Mouse (Mus musculus) limb, embryonic 14.5 days (tissue): ENCODE measurements around the gene Eng. TPM values are rescaled to one million over a fixed set of nuclear protein-coding genes. Genes with fewer than 3 reads are reported as not detected.

ENCODE experiments used
- ATAC-seq: fragments of 200-750 bp; cut with Nextera tagmentation; 2 replicates; pipeline ENCODE4 v1.8.0; 2017; ENCODE audit warnings: low read depth, moderate number of reproducible peaks, moderate TSS enrichment; ENCODE audit not compliant: low FRiP score
- DNase-seq: peaks from one replicate; pipeline ENCODE4 v3.0.0-alpha.2; 2015; ENCODE audit warnings: low spot score
- H3K27ac ChIP-seq: fragments of 300-500 bp; sonication (generic); replicated peaks from 2 replicates; pipeline ENCODE4 v1.5.1; 2014; ENCODE audit warnings: low read depth, mild to moderate bottlenecking, low read length, moderate library complexity, mixed read lengths
- H3K27me3 ChIP-seq: fragments of 300-500 bp; sonication (generic); 2 replicates; pipeline ENCODE4 v1.6.1; 2014; ENCODE audit warnings: low read length, mixed read lengths; ENCODE audit not compliant: control insufficient read depth, insufficient read depth
- H3K36me3 ChIP-seq: fragments of 300-500 bp; sonication (generic); 2 replicates; pipeline ENCODE4 v1.6.1; 2014; ENCODE audit warnings: mild to moderate bottlenecking, low read length, moderate library complexity, mixed read lengths; ENCODE audit not compliant: control insufficient read depth, insufficient read depth
- H3K4me1 ChIP-seq: fragments of 300-500 bp; sonication (generic); 2 replicates; pipeline ENCODE4 v1.6.1; 2014; ENCODE audit warnings: antibody characterized with exemption, low read length, mixed read lengths; ENCODE audit not compliant: control insufficient read depth, insufficient read depth
- H3K4me2 ChIP-seq: fragments of 300-500 bp; sonication (generic); replicated peaks from 2 replicates; pipeline ENCODE4 v1.6.1; 2014; ENCODE audit warnings: low read depth, mild to moderate bottlenecking, low read length, moderate library complexity; ENCODE audit not compliant: severe bottlenecking
- H3K4me3 ChIP-seq: fragments of 300-500 bp; sonication (generic); replicated peaks from 2 replicates; pipeline ENCODE4 v1.5.1; 2014; ENCODE audit warnings: low read length
- H3K9ac ChIP-seq: fragments of 300-500 bp; sonication (generic); 2 replicates; pipeline ENCODE4 v1.6.1; 2014; ENCODE audit warnings: mild to moderate bottlenecking, low read depth, low read length, moderate library complexity; ENCODE audit not compliant: severe bottlenecking
- H3K9me3 ChIP-seq: fragments of 300-500 bp; sonication (generic); 2 replicates; pipeline ENCODE4 v1.6.1; 2016; ENCODE audit warnings: low read length; ENCODE audit not compliant: control insufficient read depth
- POLR2A ChIP-seq: fragments of 200-500 bp; IDR thresholded peaks from 2 replicates; pipeline ENCODE4 v1.8.0; 2012; ENCODE audit warnings: inconsistent platforms, mild to moderate bottlenecking, moderate library complexity, borderline replicate concordance; ENCODE audit not compliant: insufficient read depth, insufficient read length; ENCODE audit errors: extremely low read depth
- WGBS: fragments of 180-500 bp; shearing (Covaris S2); extraction: QIAGEN DNeasy Blood & Tissue Kit; methylation state at CpG from one replicate; pipeline ENCODE4 v1.1.7; 2014; 5-methylcytosine and 5-hydroxymethylcytosine counted together
- polyA plus RNA-seq, 2 experiments: library from polyadenylated mRNA; depleted of rRNA in 1 of 2; stranded (reverse) in 1 of 2; unstranded in 1 of 2; fragments of >200 nt; fragmentation: Nextera tagmentation in 1 of 2; extraction: Ambion mirVana in 1 of 2; gene quantifications; 2 replicates each; pipeline versions ENCODE4 v1.2.1 to v1.2.3; 2012 to 2014

Eng gene
- polyA plus RNA-seq, 2 experiments, result 49.3 to 61.4 TPM

DNA sequence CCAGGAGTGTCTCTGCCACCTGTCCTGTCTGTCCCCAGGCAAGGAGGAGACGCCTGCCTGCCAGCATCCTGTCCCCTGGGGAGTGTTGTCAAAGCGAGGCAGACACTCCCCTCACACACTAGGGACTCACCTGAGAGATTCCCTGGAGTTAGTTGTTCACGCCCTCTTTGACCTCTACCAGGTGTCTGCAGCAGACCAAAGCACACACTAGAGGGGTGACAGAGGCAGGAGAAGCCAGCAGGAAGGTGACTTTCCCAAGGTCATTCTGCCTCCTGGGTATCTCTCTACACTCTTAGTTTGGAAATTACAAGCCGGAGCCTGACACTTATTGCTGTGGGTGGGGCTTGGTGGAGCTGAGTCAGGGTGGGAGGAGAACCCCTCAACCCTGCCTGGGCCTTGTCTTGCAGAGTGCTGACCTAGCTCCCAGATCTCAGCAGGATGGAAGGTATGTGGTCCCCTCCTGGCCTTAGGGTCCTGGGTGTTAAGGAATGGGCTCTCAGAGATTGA lies 18.3 kb upstream of the Eng start:
- no peaks in the 10 kb centered on the region for H3K27me3 ChIP-seq
- no peak for TF ChIP-seq POLR2A
- H3K9me3 ChIP-seq, result no peaks in the 10 kb centered on the region
- H3K27ac ChIP-seq, result no peak overlapping the region
- H3K4me1 ChIP-seq, result peaks cover 43% of the 10 kb centered on the region
- 55% methylated on average over 4 of the region's 4 CpGs for WGBS
- H3K4me2 ChIP-seq, result no peak overlapping the region; the same call in 1 of the 2 replicates
- ATAC-seq (no peak), DNase-seq (no peak)
- H3K4me3 ChIP-seq, result no peak overlapping the region
- H3K9ac ChIP-seq, result no peak overlapping the region; the same call in 1 of the 2 replicates
- no peaks in the 10 kb centered on the region for H3K36me3 ChIP-seq

DNA sequence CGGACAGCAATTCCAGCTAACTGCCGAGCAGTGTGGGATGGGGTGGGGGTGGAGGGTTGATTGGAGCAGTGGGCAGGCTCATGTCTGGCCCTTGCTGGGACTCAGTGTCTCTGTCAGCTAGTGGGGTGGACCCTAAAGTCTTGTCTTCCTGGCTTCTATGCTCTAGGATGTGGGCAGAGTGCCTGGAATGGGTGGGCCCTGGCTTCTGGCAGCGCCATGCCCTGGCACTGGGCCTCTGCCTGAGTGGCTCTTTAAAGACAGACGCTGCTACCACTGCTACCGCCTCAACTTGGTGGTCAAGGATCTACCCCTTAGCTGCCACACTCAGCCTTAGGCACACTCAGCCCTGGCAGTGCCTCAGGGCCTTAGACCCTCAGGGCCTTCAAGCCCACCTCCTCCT lies 17.7 kb upstream of the Eng start:
- Histone ChIP-seq H3K9ac (no peak overlapping the region; the same call in none of the 2 replicates), H3K36me3 (no peaks in the 10 kb centered on the region), H3K27me3 (no peaks in the 10 kb centered on the region), H3K9me3 (no peaks in the 10 kb centered on the region), H3K4me1 (peaks cover 43% of the 10 kb centered on the region), H3K27ac (peak overlapping the region; percentile 43), H3K4me3 (no peak overlapping the region), H3K4me2 (peak overlapping the region; percentile 26; the same call in 1 of the 2 replicates)
- ATAC-seq (no peak), DNase-seq (peak; percentile 51)
- 33% methylated on average over 4 of the region's 5 CpGs for WGBS
- TF ChIP-seq POLR2A, result no peak

DNA sequence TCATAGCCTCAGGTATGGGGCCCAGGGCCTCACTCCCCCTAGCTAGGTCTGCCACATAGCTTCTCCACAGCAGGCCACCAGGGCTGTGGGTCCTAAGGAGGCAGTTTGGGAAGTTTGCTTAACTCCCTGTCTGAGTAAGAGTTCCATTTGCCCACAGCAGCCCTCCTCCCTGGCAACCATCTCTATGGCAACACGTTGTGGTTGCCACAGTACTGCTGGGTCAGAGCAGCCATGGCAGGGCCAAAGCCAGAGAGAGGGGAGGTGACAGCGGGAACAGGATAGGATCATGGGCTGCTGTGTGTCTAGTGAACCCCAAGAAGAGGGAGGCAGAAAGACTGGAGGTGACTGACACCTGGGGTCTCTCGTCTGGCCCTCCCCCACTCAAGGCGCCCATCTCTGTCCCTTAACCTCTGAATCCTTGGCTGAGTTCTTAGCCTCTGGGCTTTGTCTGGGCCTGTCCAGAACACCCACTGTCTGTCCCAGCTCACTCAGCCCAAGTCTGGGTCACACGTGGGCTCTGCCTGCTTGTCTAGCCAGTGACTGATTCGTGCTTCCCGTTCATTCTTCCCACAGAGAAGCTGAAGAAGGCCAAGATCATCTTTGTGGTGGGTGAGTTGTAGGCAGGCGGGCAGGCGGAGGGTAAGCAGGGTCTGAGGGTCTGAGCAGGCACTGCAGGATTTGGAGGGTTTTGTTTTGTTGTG lies 17.0 kb upstream of the Eng start:
- peak; percentile 55 for DNase-seq
- no peaks in the 10 kb centered on the region for H3K9me3 ChIP-seq
- peak overlapping the region; percentile 43; the same call in 1 of the 2 replicates for H3K27ac ChIP-seq
- WGBS, result 41% methylated on average over 9 of the region's 9 CpGs
- H3K36me3 ChIP-seq, result no peaks in the 10 kb centered on the region
- no peak for ATAC-seq
- peaks cover 43% of the 10 kb centered on the region for H3K4me1 ChIP-seq
- peak overlapping the region; percentile 26; the same call in 1 of the 2 replicates for H3K4me2 ChIP-seq
- no peak overlapping the region for H3K4me3 ChIP-seq
- no peak overlapping the region; the same call in none of the 2 replicates for H3K9ac ChIP-seq
- TF ChIP-seq POLR2A, result no peak
- no peaks in the 10 kb centered on the region for H3K27me3 ChIP-seq

DNA sequence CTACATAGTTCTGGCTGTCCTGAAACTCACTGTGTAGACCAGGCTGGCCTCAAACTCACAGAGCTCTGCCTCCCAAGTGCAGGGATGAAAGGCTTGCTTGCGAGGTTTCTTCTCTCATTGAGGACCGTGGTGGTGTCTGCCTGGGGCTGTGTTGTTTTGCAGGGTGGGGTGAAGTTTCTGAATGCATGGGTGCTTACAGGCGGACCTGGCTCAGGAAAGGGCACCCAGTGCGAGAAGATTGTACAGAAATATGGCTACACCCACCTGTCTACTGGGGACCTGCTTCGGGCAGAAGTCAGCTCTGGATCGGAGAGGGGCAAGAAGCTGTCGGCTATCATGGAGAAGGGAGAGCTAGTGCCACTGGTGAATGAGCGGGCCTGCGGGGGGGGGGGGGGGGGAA lies 16.4 kb upstream of the Eng start:
- no peak overlapping the region for H3K4me3 ChIP-seq
- H3K4me1 ChIP-seq, result peaks cover 39% of the 10 kb centered on the region
- H3K9ac ChIP-seq, result no peak overlapping the region
- WGBS, result 76% methylated on average over 8 of the region's 9 CpGs
- H3K36me3 ChIP-seq, result no peaks in the 10 kb centered on the region
- ATAC-seq (no peak), DNase-seq (no peak)
- no peak overlapping the region for H3K27ac ChIP-seq
- no peak for TF ChIP-seq POLR2A
- H3K9me3 ChIP-seq, result no peaks in the 10 kb centered on the region
- H3K27me3 ChIP-seq, result no peaks in the 10 kb centered on the region
- no peak overlapping the region for H3K4me2 ChIP-seq

DNA sequence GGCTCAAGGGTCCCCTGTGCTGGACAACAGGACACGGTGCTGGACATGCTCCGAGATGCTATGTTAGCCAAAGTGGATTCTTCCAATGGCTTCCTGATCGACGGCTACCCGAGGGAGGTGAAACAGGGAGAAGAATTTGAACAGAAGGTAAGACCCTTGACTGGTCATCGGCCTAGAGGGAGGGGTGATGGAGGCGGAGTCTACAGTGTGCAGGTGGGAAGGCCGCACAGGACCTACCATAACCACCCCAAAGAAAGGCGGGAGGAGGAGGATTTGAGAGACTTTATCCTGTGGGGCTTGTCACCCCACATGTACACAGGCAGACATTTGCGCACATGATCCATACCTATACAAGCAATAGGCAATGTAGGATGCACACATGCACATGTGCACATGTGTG lies 15.3 kb upstream of the Eng start:
- no peaks in the 10 kb centered on the region for H3K36me3 ChIP-seq
- no peak overlapping the region for H3K9ac ChIP-seq
- no peaks in the 10 kb centered on the region for H3K27me3 ChIP-seq
- H3K4me3 ChIP-seq, result no peak overlapping the region
- no peak for ATAC-seq
- DNase-seq, result no peak
- peaks cover 29% of the 10 kb centered on the region for H3K4me1 ChIP-seq
- no peak overlapping the region for H3K27ac ChIP-seq
- H3K9me3 ChIP-seq, result no peaks in the 10 kb centered on the region
- no peak overlapping the region for H3K4me2 ChIP-seq
- 85% methylated on average over 10 of the region's 10 CpGs for WGBS
- TF ChIP-seq POLR2A, result no peak
